Mouse (Mus musculus) liver, postnatal 0 days (tissue): Measurements from ENCODE around the gene Grsf1. TPM values are rescaled to one million over a fixed set of nuclear protein-coding genes. Genes with fewer than 3 reads are reported as not detected.

ENCODE experiments used
- ATAC-seq: fragments of 200-750 bp; cut with Nextera tagmentation; 2 replicates; pipeline ENCODE4 v1.8.0; 2017; ENCODE audit warnings: mild to moderate bottlenecking, moderate library complexity
- DNase-seq: peaks from one replicate; pipeline ENCODE4 v3.0.0-alpha.2; 2016
- H3K27ac ChIP-seq: fragments of 300-500 bp; sonication (generic); 2 replicates; pipeline ENCODE4 v1.5.1; 2014; ENCODE audit warnings: antibody characterized with exemption, moderate library complexity, mild to moderate bottlenecking, low read depth
- H3K27me3 ChIP-seq: fragments of 300-500 bp; sonication (generic); 2 replicates; pipeline ENCODE4 v1.6.1; 2014; ENCODE audit warnings: low read length, control low read depth, mixed read lengths; ENCODE audit not compliant: insufficient read depth
- H3K36me3 ChIP-seq: fragments of 300-500 bp; sonication (generic); replicated peaks from 2 replicates; pipeline ENCODE4 v1.6.1; 2014; ENCODE audit warnings: mild to moderate bottlenecking, control low read depth, low read length, moderate library complexity, mixed read lengths; ENCODE audit not compliant: insufficient read depth
- H3K4me1 ChIP-seq: fragments of 300-500 bp; sonication (generic); 2 replicates; pipeline ENCODE4 v1.6.1; 2014; ENCODE audit warnings: antibody characterized with exemption, mild to moderate bottlenecking, control low read depth; ENCODE audit not compliant: insufficient read depth
- H3K4me2 ChIP-seq: fragments of 300-500 bp; sonication (generic); 2 replicates; pipeline ENCODE4 v1.6.1; 2014; ENCODE audit warnings: low read depth, mild to moderate bottlenecking, low read length, moderate library complexity, mixed read lengths
- H3K4me3 ChIP-seq: fragments of 300-500 bp; sonication (generic); 2 replicates; pipeline ENCODE4 v1.5.1; 2014; ENCODE audit warnings: low read depth, low read length
- H3K9ac ChIP-seq: fragments of 300-500 bp; sonication (generic); replicated peaks from 2 replicates; pipeline ENCODE4 v1.6.1; 2014; ENCODE audit warnings: mild to moderate bottlenecking, moderate library complexity
- H3K9me3 ChIP-seq: fragments of 300-500 bp; sonication (generic); 2 replicates; pipeline ENCODE4 v1.6.1; 2016; ENCODE audit warnings: mild to moderate bottlenecking, control low read depth, low read length, mixed read lengths
- CTCF ChIP-seq: sonication (generic); IDR thresholded peaks from 2 replicates; pipeline ENCODE4 v1.5.1; 2016; ENCODE audit warnings: antibody characterized with exemption, low read depth
- EP300 ChIP-seq: IDR thresholded peaks from 2 replicates; pipeline ENCODE4 v1.6.1; 2016; ENCODE audit warnings: antibody characterized with exemption, low read depth, mild to moderate bottlenecking
- WGBS: fragments of 180-500 bp; shearing (Covaris S2); extraction: QIAGEN DNeasy Blood & Tissue Kit; methylation state at CpG from one replicate; pipeline ENCODE4 v1.1.7; 2014; ENCODE audit not compliant: insufficient replicate concordance; 5-methylcytosine and 5-hydroxymethylcytosine counted together
- polyA plus RNA-seq: library from polyadenylated mRNA; unstranded; fragments of >200 nt; fragmentation: Nextera tagmentation; extraction: Ambion mirVana; gene quantifications from 2 replicates; pipeline ENCODE4 v1.2.1, GENCODE M21; 2015

Grsf1 gene
- polyA plus RNA-seq, 1 experiment from 2014 or later: 35.9 TPM

GRCm38 (mm10) chr5:88690681-88691505, 14.9 kb upstream of the Grsf1 start:
- Histone ChIP-seq H3K27ac (peak overlapping the region; percentile 75), H3K9me3 (no peaks in the 10 kb centered on the region), H3K27me3 (no peaks in the 10 kb centered on the region), H3K4me1 (0 out of 2 replicates have a peak, but pooled peaks cover 2% of the 10 kb centered on the region), H3K4me3 (no peak overlapping the region), H3K4me2 (no peak overlapping the region), H3K9ac (no peak overlapping the region; the same call in 1 of the 2 replicates), H3K36me3 (no peaks in the 10 kb centered on the region)
- peak; percentile 81 for ATAC-seq
- WGBS: 58% methylated on average over 10 of the region's 10 CpGs
- TF ChIP-seq CTCF (no peak), EP300 (no peak; the same call in 1 of the 2 replicates)
- no peak for DNase-seq

GRCm38 (mm10) chr5:88689279-88689938, 13.4 kb upstream of the Grsf1 start:
- no peak for DNase-seq

DNA sequence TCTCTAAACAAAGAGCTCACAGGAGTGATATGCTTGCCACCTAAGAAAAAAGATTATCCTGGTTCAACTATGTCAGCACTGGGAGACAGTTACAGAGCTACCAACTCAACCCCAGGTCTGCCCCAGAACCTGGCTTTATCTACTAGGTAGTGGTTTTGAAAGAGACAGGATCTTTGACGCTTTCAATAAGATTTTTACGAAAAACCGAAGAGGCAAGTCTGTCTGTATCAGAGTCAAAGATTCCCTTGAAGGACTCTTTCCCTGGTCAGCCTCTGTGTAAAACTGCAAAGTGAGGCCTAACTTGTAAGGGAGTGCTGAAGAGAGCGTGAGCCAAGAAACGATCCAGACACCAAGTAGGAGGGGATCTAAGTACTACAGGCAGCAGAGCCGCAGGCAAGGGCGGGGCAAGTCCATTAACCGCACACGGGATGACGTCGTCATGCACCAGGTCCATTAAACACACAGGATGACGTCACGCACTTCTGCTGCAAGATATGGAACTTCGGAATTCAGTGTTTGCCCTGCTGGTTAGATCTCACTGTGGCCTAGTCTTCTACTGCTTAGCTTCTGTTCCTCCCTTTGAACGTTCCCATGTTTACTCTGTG, 12.7 kb upstream of the Grsf1 start:
- no peaks in the 10 kb centered on the region for H3K9me3 ChIP-seq
- DNase-seq (peak; percentile 21), ATAC-seq (peak; percentile 17; the same call in 1 of the 2 replicates)
- no peaks in the 10 kb centered on the region for H3K36me3 ChIP-seq
- no peak overlapping the region for H3K4me3 ChIP-seq
- peaks cover 7% of the 10 kb centered on the region; the same call in 1 of the 2 replicates for H3K27me3 ChIP-seq
- no peak overlapping the region for H3K4me2 ChIP-seq
- 0 out of 2 replicates have a peak, but pooled peaks cover 2% of the 10 kb centered on the region for H3K4me1 ChIP-seq
- H3K27ac ChIP-seq: no peak overlapping the region
- no peak for TF ChIP-seq CTCF
- TF ChIP-seq EP300: no peak
- 66% methylated on average over 15 of the region's 15 CpGs for WGBS
- no peak overlapping the region for H3K9ac ChIP-seq

More at GRCm38 (mm10) chr5:88689279-88689938, 13.4 kb upstream of the Grsf1 start:
- ATAC-seq: no peak
- Histone ChIP-seq H3K4me1 (0 out of 2 replicates have a peak, but pooled peaks cover 2% of the 10 kb centered on the region), H3K27ac (no peak overlapping the region), H3K9me3 (no peaks in the 10 kb centered on the region), H3K9ac (no peak overlapping the region), H3K4me3 (no peak overlapping the region), H3K36me3 (no peaks in the 10 kb centered on the region), H3K27me3 (peaks cover 7% of the 10 kb centered on the region; the same call in 1 of the 2 replicates), H3K4me2 (no peak overlapping the region)
- WGBS: 67% methylated on average over 3 of the region's 3 CpGs
- TF ChIP-seq EP300: no peak
- peak; percentile 74 for TF ChIP-seq CTCF

DNA sequence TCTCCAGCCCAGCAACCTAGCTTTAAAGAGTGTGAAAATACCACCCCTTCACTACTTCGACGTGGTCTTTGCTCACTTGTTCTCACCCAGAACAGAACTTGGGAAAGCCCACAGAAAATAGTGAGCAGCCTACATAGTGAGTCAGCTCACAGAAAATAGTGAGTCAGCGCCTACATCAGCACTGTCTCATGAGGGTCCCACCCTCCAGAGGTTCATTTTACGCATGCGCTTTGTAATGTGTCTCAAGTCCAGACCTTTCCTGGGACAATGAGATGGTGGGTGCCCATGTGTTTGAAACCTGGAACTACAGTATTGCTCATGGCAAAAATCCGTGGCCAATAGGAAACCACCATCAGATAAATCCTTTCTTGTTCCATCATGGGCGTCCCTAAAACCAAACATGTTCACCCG, 12.0 kb upstream of the Grsf1 start:
- WGBS: 69% methylated on average over 8 of the region's 8 CpGs
- H3K27ac ChIP-seq: no peak overlapping the region
- no peak for TF ChIP-seq EP300
- no peak for TF ChIP-seq CTCF
- H3K4me3 ChIP-seq: no peak overlapping the region
- 0 out of 2 replicates have a peak, but pooled peaks cover 2% of the 10 kb centered on the region for H3K4me1 ChIP-seq
- H3K36me3 ChIP-seq: no peaks in the 10 kb centered on the region
- H3K9me3 ChIP-seq: no peaks in the 10 kb centered on the region
- H3K9ac ChIP-seq: no peak overlapping the region
- no peak for ATAC-seq
- no peak for DNase-seq
- peaks cover 7% of the 10 kb centered on the region; the same call in 1 of the 2 replicates for H3K27me3 ChIP-seq
- no peak overlapping the region for H3K4me2 ChIP-seq

- TF ChIP-seq CTCF (no peak), EP300 (no peak)
- ATAC-seq (no peak), DNase-seq (no peak)
These were observed 9.9 kb upstream of the Grsf1 start for GRCm38 (mm10) chr5:88685745-88686299.

DNA sequence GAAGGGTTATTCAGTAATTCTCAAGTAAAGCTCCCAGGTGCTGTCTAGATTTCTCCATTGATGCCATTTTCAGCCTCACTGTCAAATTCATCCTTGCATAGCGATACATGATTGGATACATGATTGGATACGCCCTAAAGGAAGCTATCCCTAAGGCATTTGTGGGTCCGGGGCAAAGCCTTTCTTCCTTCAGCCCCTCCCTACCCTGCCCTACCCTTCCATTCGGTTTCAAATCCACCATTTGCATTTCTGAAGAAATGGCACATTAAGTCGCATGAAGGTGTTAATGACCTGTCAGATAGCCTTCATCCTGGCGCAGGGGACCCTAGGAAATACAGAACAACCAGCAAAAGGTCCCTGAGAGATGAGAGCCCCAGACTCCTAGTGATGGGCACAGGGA, 9.3 kb upstream of the Grsf1 start:
- H3K4me1 ChIP-seq: no peaks in the 10 kb centered on the region
- no peak overlapping the region for H3K27ac ChIP-seq
- ATAC-seq (no peak), DNase-seq (no peak)
- H3K9me3 ChIP-seq: no peaks in the 10 kb centered on the region
- no peak overlapping the region for H3K9ac ChIP-seq
- no peaks in the 10 kb centered on the region for H3K36me3 ChIP-seq
- H3K4me3 ChIP-seq: no peak overlapping the region
- TF ChIP-seq EP300 (no peak), CTCF (no peak)
- peaks cover 7% of the 10 kb centered on the region; the same call in 1 of the 2 replicates for H3K27me3 ChIP-seq
- 25% methylated on average over 6 of the region's 6 CpGs for WGBS
- H3K4me2 ChIP-seq: no peak overlapping the region

More at GRCm38 (mm10) chr5:88685745-88686299, 9.9 kb upstream of the Grsf1 start:
- H3K9ac ChIP-seq: no peak overlapping the region
- H3K27ac ChIP-seq: no peak overlapping the region
- H3K27me3 ChIP-seq: peaks cover 7% of the 10 kb centered on the region; the same call in 1 of the 2 replicates
- H3K4me3 ChIP-seq: no peak overlapping the region
- WGBS: 47% methylated on average over 6 of the region's 6 CpGs
- H3K9me3 ChIP-seq: no peaks in the 10 kb centered on the region
- H3K36me3 ChIP-seq: no peaks in the 10 kb centered on the region
- 0 out of 2 replicates have a peak, but pooled peaks cover 2% of the 10 kb centered on the region for H3K4me1 ChIP-seq
- no peak overlapping the region for H3K4me2 ChIP-seq
